Mouse (Mus musculus): ENCODE data around the gene Rab27a. TPM values are rescaled to one million over a fixed set of nuclear protein-coding genes. Genes with fewer than 3 reads are reported as not detected.

Gene Rab27a
- total and polyA plus RNA-seq, 3 experiments, result 14.8 to 25.6 (median 20.0) TPM

DNA sequence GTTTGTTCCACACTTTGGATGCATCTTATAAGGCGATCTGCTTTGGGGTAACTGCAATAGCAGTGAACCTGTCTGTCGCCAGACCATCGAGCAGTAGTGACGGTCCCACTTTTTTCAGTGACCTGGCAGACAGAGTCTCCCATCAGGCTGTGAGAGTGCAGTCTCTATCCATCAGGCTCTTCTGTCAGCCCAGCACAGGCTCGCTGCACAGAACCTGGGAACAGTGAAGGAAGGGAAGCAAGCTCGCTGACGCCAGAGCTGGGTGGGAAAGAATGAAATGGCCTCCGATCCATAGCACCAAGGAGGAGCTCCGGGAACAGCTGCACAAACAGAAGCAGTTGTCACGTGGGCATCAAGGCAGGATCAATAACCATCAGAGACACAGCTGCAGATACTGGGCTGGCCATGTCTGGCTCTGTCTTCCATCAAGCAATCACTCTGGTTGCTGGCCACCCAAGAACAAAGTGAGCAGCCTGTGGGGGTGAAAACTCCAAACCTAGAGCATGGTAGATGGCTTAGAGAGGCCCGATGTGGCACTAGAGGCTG is 92.8 kb downstream of the Rab27a start:
- in situ Hi-C loops (cut with MboI; ENCODE audit: low pct_ligation_motif_present, low pct_unique_long_range_greater_than_20kb, low sequenced_read_pairs) (no loop called here), dilution Hi-C loops (cut with MboI; ENCODE audit: extremely low pct_ligation_motif_present, extremely low pct_unique_long_range_greater_than_20kb, low sequenced_read_pairs) (no loop called here)
- TF ChIP-seq RAD21 (IDR thresholded peaks at IDR 0.05; ENCODE audit: low read depth, low read length) (no peak), RCOR1 (conservative IDR thresholded peaks at IDR 0.05; ENCODE audit: low read depth, low read length) (no peak), MAZ (IDR thresholded peaks at IDR 0.05; ENCODE audit: low read depth, low read length) (no peak), CTCF (conservative IDR thresholded peaks at IDR 0.05 in 1 of 2, IDR thresholded peaks at IDR 0.05 in 1 of 2; ENCODE audit: low read depth in 2 of 2, low read length in 2 of 2) (no peak), TCF12 (IDR thresholded peaks at IDR 0.05; ENCODE audit: low read depth, low read length) (no peak), NRF1 (IDR thresholded peaks at IDR 0.05; ENCODE audit: low read depth, low read length) (no peak), JUN (IDR thresholded peaks at IDR 0.05; ENCODE audit: insufficient read depth, low read depth, low read length) (no peak), NELFE (IDR thresholded peaks at IDR 0.05; ENCODE audit: low read depth, low read length) (no peak), ZNF384 (IDR thresholded peaks at IDR 0.05; ENCODE audit: low read depth, low read length) (no peak), MEF2A (IDR thresholded peaks at IDR 0.05; ENCODE audit: borderline replicate concordance, low read depth, low read length) (no peak), BHLHE40 (IDR thresholded peaks at IDR 0.05; ENCODE audit: low read depth, low read length) (no peak), SMC3 (IDR thresholded peaks at IDR 0.05; ENCODE audit: low read depth, low read length) (no peak), MYC (IDR thresholded peaks at IDR 0.05; ENCODE audit: low read depth, low read length) (no peak), ETS1 (conservative IDR thresholded peaks at IDR 0.05; ENCODE audit: low read depth, low read length) (no peak), POLR2AphosphoS2 (IDR thresholded peaks at IDR 0.05; ENCODE audit: low read depth, low read length) (no peak), MXI1 (IDR thresholded peaks at IDR 0.05; ENCODE audit: low read depth, low read length) (no peak), USF1 (IDR thresholded peaks at IDR 0.05; ENCODE audit: low read depth, low read length) (no peak), POLR2A (IDR thresholded peaks at IDR 0.05; ENCODE audit: low read depth, low read length) (no peak), ZC3H11A (IDR thresholded peaks at IDR 0.05; ENCODE audit: low read depth, low read length) (no peak)

More for the DNA sequence above, 92.8 kb downstream of the Rab27a start:
- no peak for DNase-seq (ENCODE audit: extremely low read depth)
- Histone ChIP-seq H3K27me3 (replicated peaks) (no peaks in the 10 kb centered on the region), H3K4me2 (ENCODE audit: insufficient read depth, low read depth, poor library complexity, severe bottlenecking) (no peak overlapping the region), H3K79me2 (replicated peaks; ENCODE audit: control insufficient read depth, extremely low read depth, insufficient read depth, poor library complexity, severe bottlenecking) (no peaks in the 10 kb centered on the region), H3K9ac (ENCODE audit: insufficient read depth, low read depth) (no peak overlapping the region), H3K27ac (ENCODE audit: insufficient read depth, low read depth) (no peak overlapping the region), H3K4me3 (replicated peaks in 1 of 3; ENCODE audit: low read depth in 2 of 3, low read length in 2 of 3, poor library complexity in 1 of 3) (no peak overlapping the region), H3K4me1 (ENCODE audit: control insufficient read depth in 1 of 2, insufficient read depth in 2 of 2) (no peaks in the 10 kb centered on the region), H3K9me3 (replicated peaks; ENCODE audit: low read length) (no peaks in the 10 kb centered on the region), H3K36me3 (replicated peaks in 1 of 2; ENCODE audit: control insufficient read depth in 1 of 2, insufficient read depth in 1 of 2, low read length in 1 of 2) (peaks cover 0 to 8% of the 10 kb centered on the region in 2 experiments)

Other genes starting within 250 kb of the Rab27a start
- not detected in 2 replicates for gene Prtg, start 238.0 kb upstream of the Rab27a start, total RNA-seq (2012; rRNA removed)
- 0.22 TPM in 1 of 2 replicates, not detected in the other for gene Prtg, start 238.0 kb upstream of the Rab27a start, total RNA-seq (2014; rRNA removed)
- 0.04 TPM in 1 of 2 replicates, not detected in the other for gene Prtg, start 238.0 kb upstream of the Rab27a start, polyA plus RNA-seq (2012; ENCODE audit: insufficient read length, low read depth)
- gene Pygo1, start 119.2 kb upstream of the Rab27a start, total RNA-seq (2012; rRNA removed), result not detected in 2 replicates
- gene Pygo1, start 119.2 kb upstream of the Rab27a start, total RNA-seq (2014; rRNA removed), result not detected in 2 replicates
- gene Pygo1, start 119.2 kb upstream of the Rab27a start, polyA plus RNA-seq (2012; ENCODE audit: insufficient read length, low read depth), result not detected in 2 replicates
- 2.1 and 3.4 TPM in 2 replicates for gene Dyx1c1, start 86.1 kb upstream of the Rab27a start, total RNA-seq (2012; rRNA removed)
- 6.2 and 6.8 TPM in 2 replicates for gene Dyx1c1, start 86.1 kb upstream of the Rab27a start, total RNA-seq (2014; rRNA removed)
- 5.7 and 6.1 TPM in 2 replicates for gene Dyx1c1, start 86.1 kb upstream of the Rab27a start, polyA plus RNA-seq (2012; ENCODE audit: insufficient read length, low read depth)
- not detected in 2 replicates for gene Gm44503, start 86.0 kb upstream of the Rab27a start, total RNA-seq (2012; rRNA removed)
- gene Gm44503, start 86.0 kb upstream of the Rab27a start, total RNA-seq (2014; rRNA removed), result not detected in 2 replicates
- not detected in 2 replicates for gene Gm44503, start 86.0 kb upstream of the Rab27a start, polyA plus RNA-seq (2012; ENCODE audit: insufficient read length, low read depth)
- 4.0 and 7.3 TPM in 2 replicates for gene Ccpg1os, start 59.5 kb upstream of the Rab27a start, total RNA-seq (2012; rRNA removed)
- 9.2 and 12.6 TPM in 2 replicates for gene Ccpg1os, start 59.5 kb upstream of the Rab27a start, total RNA-seq (2014; rRNA removed)
- gene Ccpg1os, start 59.5 kb upstream of the Rab27a start, polyA plus RNA-seq (2012; ENCODE audit: insufficient read length, low read depth), result 4.0 and 5.2 TPM in 2 replicates
- 3.6 and 5.2 TPM in 2 replicates for gene Ccpg1, start 59.4 kb upstream of the Rab27a start, total RNA-seq (2012; rRNA removed)
- gene Ccpg1, start 59.4 kb upstream of the Rab27a start, total RNA-seq (2014; rRNA removed), result 5.7 and 6.2 TPM in 2 replicates
- 15.4 and 18.3 TPM in 2 replicates for gene Ccpg1, start 59.4 kb upstream of the Rab27a start, polyA plus RNA-seq (2012; ENCODE audit: insufficient read length, low read depth)
- 5.7 and 6.7 TPM in 2 replicates for gene Pigb, start 4.5 kb upstream of the Rab27a start, total RNA-seq (2012; rRNA removed)
- gene Pigb, start 4.5 kb upstream of the Rab27a start, total RNA-seq (2014; rRNA removed), result 2.8 and 3.8 TPM in 2 replicates
- gene Pigb, start 4.5 kb upstream of the Rab27a start, polyA plus RNA-seq (2012; ENCODE audit: insufficient read length, low read depth), result 13.6 and 15.9 TPM in 2 replicates
- gene Khdc3, start 57.0 kb downstream of the Rab27a start, total RNA-seq (2012; rRNA removed), result 0.17 and 0.21 TPM in 2 replicates
- gene Khdc3, start 57.0 kb downstream of the Rab27a start, total RNA-seq (2014; rRNA removed), result 0.58 and 0.86 TPM in 2 replicates
- gene Khdc3, start 57.0 kb downstream of the Rab27a start, polyA plus RNA-seq (2012; ENCODE audit: insufficient read length, low read depth), result 0.70 and 0.84 TPM in 2 replicates
- not detected in 2 replicates for gene Gm20509, start 57.6 kb downstream of the Rab27a start, total RNA-seq (2012; rRNA removed)
- gene Gm20509, start 57.6 kb downstream of the Rab27a start, total RNA-seq (2014; rRNA removed), result not detected in 2 replicates
- gene Gm20509, start 57.6 kb downstream of the Rab27a start, polyA plus RNA-seq (2012; ENCODE audit: insufficient read length, low read depth), result not detected in 2 replicates
- gene Rsl24d1, start 68.6 kb downstream of the Rab27a start, total RNA-seq (2012; rRNA removed), result 108 and 154 TPM in 2 replicates
- 335 and 365 TPM in 2 replicates for gene Rsl24d1, start 68.6 kb downstream of the Rab27a start, total RNA-seq (2014; rRNA removed)
- gene Rsl24d1, start 68.6 kb downstream of the Rab27a start, polyA plus RNA-seq (2012; ENCODE audit: insufficient read length, low read depth), result 193 and 202 TPM in 2 replicates

Measured in CH12.LX (cell line).